Mouse (Mus musculus): ENCODE results near the gene Actl10.

GRCm38 (mm10) chr2:154572996-154573395, 21.4 kb downstream of the Actl10 start:
- TF ChIP-seq POLR2A (IDR thresholded peaks at IDR 0.05; ENCODE audit: borderline replicate concordance, control insufficient read depth, low read depth, low read length) (no peak), CTCF (IDR thresholded peaks at IDR 0.05; ENCODE audit: control insufficient read depth, insufficient read depth, low read length) (no peak)
